Mouse (Mus musculus): ENCODE measurements around the gene Itpr1.

Gene Itpr1

GRCm38 (mm10) chr6:108214294-108214925 lies 1.5 kb downstream of the Itpr1 start:
- DNase-seq (ENCODE audit: low read depth, low spot score), result peak; percentile 43

- DNase-seq (ENCODE audit: low read depth, low spot score), result no peak
These were observed 3.2 kb downstream of the Itpr1 start for GRCm38 (mm10) chr6:108216091-108216490.

- DNase-seq (ENCODE audit: low read depth, low spot score), result no peak
These were observed 3.9 kb downstream of the Itpr1 start for GRCm38 (mm10) chr6:108216832-108217231.

- no peak for DNase-seq (ENCODE audit: low read depth, low spot score)
These were observed 5.1 kb downstream of the Itpr1 start for GRCm38 (mm10) chr6:108217987-108218386.

GRCm38 (mm10) chr6:108222435-108222834 lies 9.5 kb downstream of the Itpr1 start:
- no peak for DNase-seq (ENCODE audit: low read depth, low spot score)

GRCm38 (mm10) chr6:108222875-108223274 lies 10.0 kb downstream of the Itpr1 start:
- no peak for DNase-seq (ENCODE audit: low read depth, low spot score)

GRCm38 (mm10) chr6:108224361-108224760 lies 11.5 kb downstream of the Itpr1 start:
- no peak for DNase-seq (ENCODE audit: low read depth, low spot score)

GRCm38 (mm10) chr6:108225027-108225426 lies 12.1 kb downstream of the Itpr1 start:
- DNase-seq (ENCODE audit: low read depth, low spot score), result no peak

- no peak for DNase-seq (ENCODE audit: low read depth, low spot score)
These were observed 13.3 kb downstream of the Itpr1 start for GRCm38 (mm10) chr6:108226230-108226629.

- DNase-seq (ENCODE audit: low read depth, low spot score), result no peak
These were observed 14.6 kb downstream of the Itpr1 start for GRCm38 (mm10) chr6:108227461-108227860.

GRCm38 (mm10) chr6:108228048-108228447 lies 15.2 kb downstream of the Itpr1 start:
- DNase-seq (ENCODE audit: low read depth, low spot score), result no peak

GRCm38 (mm10) chr6:108228601-108229000 lies 15.7 kb downstream of the Itpr1 start:
- no peak for DNase-seq (ENCODE audit: low read depth, low spot score)

GRCm38 (mm10) chr6:108230608-108231007 lies 17.7 kb downstream of the Itpr1 start:
- no peak for DNase-seq (ENCODE audit: low read depth, low spot score)

- DNase-seq (ENCODE audit: low read depth, low spot score), result no peak
These were observed 19.2 kb downstream of the Itpr1 start for GRCm38 (mm10) chr6:108231892-108232710.

- no peak for DNase-seq (ENCODE audit: low read depth, low spot score)
These were observed 20.2 kb downstream of the Itpr1 start for GRCm38 (mm10) chr6:108233070-108233469.

- DNase-seq (ENCODE audit: low read depth, low spot score), result no peak
These were observed 21.6 kb downstream of the Itpr1 start for GRCm38 (mm10) chr6:108234536-108234935.

GRCm38 (mm10) chr6:108235680-108236123 lies 22.8 kb downstream of the Itpr1 start:
- DNase-seq (ENCODE audit: low read depth, low spot score), result no peak

- no peak for DNase-seq (ENCODE audit: low read depth, low spot score)
These were observed 23.6 kb downstream of the Itpr1 start for GRCm38 (mm10) chr6:108236411-108236921.

- no peak for DNase-seq (ENCODE audit: low read depth, low spot score)
These were observed 24.1 kb downstream of the Itpr1 start for GRCm38 (mm10) chr6:108236996-108237395.

- DNase-seq (ENCODE audit: low read depth, low spot score), result no peak
These were observed 24.7 kb downstream of the Itpr1 start for GRCm38 (mm10) chr6:108237585-108237984.

- DNase-seq (ENCODE audit: low read depth, low spot score), result no peak
These were observed 25.1 kb downstream of the Itpr1 start for GRCm38 (mm10) chr6:108238011-108238410.

- DNase-seq (ENCODE audit: low read depth, low spot score), result no peak
These were observed 26.2 kb downstream of the Itpr1 start for GRCm38 (mm10) chr6:108239056-108239455.

- DNase-seq (ENCODE audit: low read depth, low spot score), result no peak
These were observed 27.1 kb downstream of the Itpr1 start for GRCm38 (mm10) chr6:108240004-108240403.
